Mouse (Mus musculus): ENCODE results near the gene Ddx39b.

- TF ChIP-seq CTCF (IDR thresholded peaks at IDR 0.05; ENCODE audit: low read depth, low read length) (no peak), POLR2A (IDR thresholded peaks at IDR 0.05; ENCODE audit: extremely low read depth, insufficient read depth, low read length) (no peak)
Observed at GRCm38 (mm10) chr17:35259621-35260020, 18.1 kb downstream of the Ddx39b start.
